Mouse (Mus musculus): Measurements from ENCODE around the gene Tle4.

DNA sequence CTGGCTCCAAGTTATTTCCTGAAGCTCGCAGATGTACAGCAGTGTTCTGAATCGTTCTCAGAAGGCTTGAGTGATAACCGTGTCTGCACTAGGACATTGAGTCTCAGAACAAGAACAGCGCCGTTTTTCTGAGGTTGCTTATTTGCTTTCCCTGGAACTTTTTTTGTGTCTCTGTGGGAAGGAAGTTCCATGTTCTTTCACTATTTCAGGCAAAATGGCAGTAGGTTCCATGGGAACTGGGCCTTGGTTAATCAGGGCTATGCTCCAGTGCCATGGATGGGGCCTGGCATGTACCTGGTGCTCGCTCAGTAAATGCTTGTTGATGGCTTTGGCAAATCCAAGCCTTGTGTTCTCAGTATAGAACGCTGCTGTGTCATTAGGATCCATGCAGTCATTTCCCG, 2.0 kb upstream of the Tle4 start:
- TF ChIP-seq CTCF (IDR thresholded peaks at IDR 0.05; ENCODE audit: insufficient read depth, low read length) (no peak), POLR2A (IDR thresholded peaks at IDR 0.05; ENCODE audit: borderline replicate concordance, extremely low read depth, low read depth, low read length) (no peak)

All from lung, adult 2 months (tissue).